Mouse (Mus musculus) liver, embryonic 13.5 days (tissue): ENCODE measurements at regions not wholly inside any gene's neighbourhood (a gene's known extent, or its start where the extent isn't known, plus 50 kb on each side); places are given as distances from the start of the nearest gene placed in this dataset.

Source experiments
- ATAC-seq: fragments of 200-750 bp; cut with Nextera tagmentation; 2 replicates; pipeline ENCODE4 v1.8.0; 2017; ENCODE audit warnings: low read depth, mild to moderate bottlenecking, moderate number of reproducible peaks, moderate library complexity
- DNase-seq: peaks from one replicate; pipeline ENCODE4 v3.0.0; 2022
- H3K27ac ChIP-seq: fragments of 300-500 bp; sonication (generic); 2 replicates; pipeline ENCODE4 v1.5.1; 2015; ENCODE audit warnings: moderate library complexity, mild to moderate bottlenecking, inconsistent platforms
- H3K27me3 ChIP-seq: fragments of 300-500 bp; sonication (generic); 2 replicates; pipeline ENCODE4 v1.6.1; 2015; ENCODE audit warnings: mild to moderate bottlenecking, inconsistent platforms
- H3K36me3 ChIP-seq: fragments of 300-500 bp; sonication (generic); 2 replicates; pipeline ENCODE4 v1.6.1; 2015; ENCODE audit warnings: mild to moderate bottlenecking, inconsistent platforms
- H3K4me1 ChIP-seq: fragments of 300-500 bp; sonication (generic); replicated peaks from 2 replicates; pipeline ENCODE4 v1.6.1; 2015; ENCODE audit warnings: inconsistent platforms
- H3K4me2 ChIP-seq: fragments of 300-500 bp; sonication (generic); 2 replicates; pipeline ENCODE4 v1.6.1; 2015; ENCODE audit warnings: inconsistent platforms, mild to moderate bottlenecking, moderate library complexity
- H3K4me3 ChIP-seq: fragments of 300-500 bp; sonication (generic); replicated peaks from 2 replicates; pipeline ENCODE4 v1.5.1; 2015; ENCODE audit warnings: mild to moderate bottlenecking, inconsistent platforms
- H3K9ac ChIP-seq: fragments of 300-500 bp; sonication (generic); 2 replicates; pipeline ENCODE4 v1.6.1; 2015; ENCODE audit warnings: mild to moderate bottlenecking, inconsistent platforms
- H3K9me3 ChIP-seq: fragments of 300-500 bp; sonication (generic); replicated peaks from 2 replicates; pipeline ENCODE4 v1.6.1; 2016; ENCODE audit warnings: inconsistent platforms
- WGBS: fragments of 180-500 bp; shearing (Covaris S2); methylation state at CpG from one replicate; pipeline ENCODE4 v1.1.7; 2015; ENCODE audit not compliant: insufficient replicate concordance; 5-methylcytosine and 5-hydroxymethylcytosine counted together

DNA sequence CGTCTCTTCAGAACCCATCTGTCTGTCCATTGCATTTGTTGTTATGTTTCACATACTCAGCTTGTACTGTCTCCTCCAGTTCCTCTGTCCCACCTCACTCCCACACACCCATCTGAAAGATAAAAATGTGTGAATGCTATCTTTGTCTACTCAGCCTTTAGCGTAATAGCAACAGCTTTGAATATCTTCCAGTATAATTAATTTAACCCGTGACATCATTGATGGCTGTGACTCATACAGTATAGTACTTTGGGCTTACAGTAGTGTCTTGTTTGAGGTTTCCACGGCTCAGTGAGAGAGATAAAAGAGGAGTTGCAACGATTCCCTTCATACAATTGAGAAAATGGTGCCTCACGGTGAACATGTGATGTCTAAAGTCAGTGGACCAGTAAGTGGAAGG lies 152.6 kb upstream of the Zfand5 start:
- Histone ChIP-seq H3K4me1 (no peaks in the 10 kb centered on the region), H3K36me3 (no peaks in the 10 kb centered on the region), H3K27me3 (no peaks in the 10 kb centered on the region), H3K27ac (no peak overlapping the region), H3K9me3 (no peaks in the 10 kb centered on the region), H3K4me2 (no peak overlapping the region), H3K4me3 (no peak overlapping the region), H3K9ac (no peak overlapping the region)
- WGBS = 68% methylated on average over 6 of the region's 6 CpGs
- DNase-seq = no peak
- ATAC-seq = no peak

DNA sequence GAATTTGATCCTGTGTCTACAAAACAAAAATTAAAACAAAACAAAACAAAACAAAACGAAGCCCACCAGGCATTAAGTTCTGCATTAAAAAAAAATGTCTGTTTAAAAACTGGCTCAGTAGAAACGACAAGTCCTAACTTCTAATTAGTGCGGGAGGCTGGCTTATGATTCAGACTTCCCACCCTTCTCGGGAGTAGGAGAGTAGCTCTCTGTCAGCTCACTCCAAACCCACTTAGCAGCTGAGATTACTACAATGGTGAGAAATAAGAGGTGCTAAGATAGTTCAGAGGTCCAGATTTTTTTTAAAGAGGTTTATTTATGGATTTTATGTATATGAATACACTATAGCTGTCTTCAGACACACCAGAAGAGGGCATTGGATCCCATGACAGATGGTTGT lies 153.3 kb upstream of the Zfand5 start:
- Histone ChIP-seq H3K4me2 (no peak overlapping the region), H3K9ac (no peak overlapping the region), H3K36me3 (no peaks in the 10 kb centered on the region), H3K4me1 (no peaks in the 10 kb centered on the region), H3K27me3 (no peaks in the 10 kb centered on the region), H3K9me3 (no peaks in the 10 kb centered on the region), H3K4me3 (no peak overlapping the region), H3K27ac (no peak overlapping the region)
- DNase-seq (no peak), ATAC-seq (no peak)
- WGBS = 69% methylated on average over 4 of the region's 4 CpGs

DNA sequence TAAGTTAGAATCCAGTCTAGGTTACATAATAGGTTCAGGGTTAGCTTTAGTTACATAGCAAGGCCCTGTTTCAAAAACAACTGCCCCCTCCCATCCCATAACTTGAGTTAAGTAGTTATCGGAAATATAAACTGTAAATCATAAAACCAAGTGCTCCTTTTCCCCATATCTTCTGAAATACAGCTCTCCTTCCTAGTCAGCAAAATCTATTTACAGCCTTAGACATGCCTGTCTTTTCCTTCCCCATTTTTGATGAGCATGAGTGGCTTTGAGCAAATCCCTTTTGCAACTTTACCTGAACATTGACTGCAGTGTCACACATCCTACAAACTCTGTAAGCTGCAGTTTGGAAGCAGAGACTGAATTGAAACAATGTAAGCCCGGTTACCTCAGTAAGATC lies 156.4 kb upstream of the Zfand5 start:
- no peak for ATAC-seq

DNA sequence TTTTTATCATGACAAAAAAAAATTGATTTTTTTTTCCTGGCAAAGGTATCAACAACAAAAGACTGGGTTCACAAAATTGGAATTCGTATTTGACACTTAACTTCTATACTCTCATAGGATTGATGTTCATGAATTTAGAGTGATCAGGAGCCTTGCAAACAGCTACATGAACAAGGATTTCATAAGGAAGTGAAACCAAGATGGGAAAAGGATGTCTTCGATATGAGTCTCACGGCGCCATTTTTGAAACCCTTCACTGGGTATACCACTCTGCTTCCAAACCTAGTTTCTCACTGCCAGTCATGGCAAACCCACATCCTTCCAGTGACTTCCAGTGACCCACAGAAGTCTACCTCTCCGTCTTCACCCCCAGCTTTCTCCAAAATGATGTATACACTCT lies 157.8 kb upstream of the Tmc1 start:
- H3K9me3 ChIP-seq = no peaks in the 10 kb centered on the region
- DNase-seq = no peak
- ATAC-seq = no peak
- 0 out of 2 replicates have a peak, but pooled peaks cover 3% of the 10 kb centered on the region for H3K4me1 ChIP-seq
- no peak overlapping the region for H3K27ac ChIP-seq
- H3K36me3 ChIP-seq = no peaks in the 10 kb centered on the region
- H3K9ac ChIP-seq = no peak overlapping the region
- no peaks in the 10 kb centered on the region for H3K27me3 ChIP-seq
- H3K4me3 ChIP-seq = no peak overlapping the region
- no peak overlapping the region for H3K4me2 ChIP-seq
- WGBS = 72% methylated on average over 5 of the region's 5 CpGs

More for the DNA sequence above, 156.4 kb upstream of the Zfand5 start:
- Histone ChIP-seq H3K27ac (no peak overlapping the region), H3K4me3 (no peak overlapping the region), H3K9ac (no peak overlapping the region), H3K9me3 (no peaks in the 10 kb centered on the region), H3K4me2 (no peak overlapping the region), H3K4me1 (no peaks in the 10 kb centered on the region), H3K36me3 (no peaks in the 10 kb centered on the region), H3K27me3 (no peaks in the 10 kb centered on the region)
- DNase-seq = no peak
- WGBS = 40% methylated on average over 2 of the region's 2 CpGs

DNA sequence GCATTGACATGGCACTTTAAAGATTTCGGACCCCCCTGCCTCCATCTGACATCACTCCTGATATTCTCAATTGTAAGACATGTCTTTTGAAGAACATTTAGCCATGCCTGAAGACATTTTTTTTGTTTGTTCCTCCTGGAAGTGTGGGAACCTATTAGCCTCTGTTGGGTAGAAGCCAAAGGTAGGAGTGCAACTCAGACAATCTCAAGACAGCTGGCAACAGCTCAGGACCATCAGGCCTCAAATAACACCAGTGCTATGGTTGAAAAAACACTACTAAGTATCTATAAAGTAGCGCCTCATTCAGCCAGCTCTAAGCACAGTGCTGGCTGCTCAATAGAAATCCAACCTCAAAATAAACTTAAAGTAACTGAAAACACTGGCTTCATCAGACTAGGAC lies 154.3 kb upstream of the Tmc1 start:
- Histone ChIP-seq H3K27ac (no peak overlapping the region), H3K4me1 (peaks cover 25% of the 10 kb centered on the region), H3K27me3 (no peaks in the 10 kb centered on the region), H3K36me3 (no peaks in the 10 kb centered on the region), H3K4me3 (no peak overlapping the region), H3K4me2 (no peak overlapping the region), H3K9ac (no peak overlapping the region), H3K9me3 (no peaks in the 10 kb centered on the region)
- 76% methylated on average over 2 of the region's 2 CpGs for WGBS
- ATAC-seq (no peak), DNase-seq (no peak)

- WGBS = 45% methylated on average over 3 of the region's 3 CpGs
- no peak overlapping the region for H3K9ac ChIP-seq
- no peaks in the 10 kb centered on the region for H3K36me3 ChIP-seq
- DNase-seq = no peak
- ATAC-seq = no peak
- H3K4me3 ChIP-seq = no peak overlapping the region
- 0 out of 2 replicates have a peak overlapping the region, but pooled peaks have one; percentile 4 for H3K4me2 ChIP-seq
- no peaks in the 10 kb centered on the region for H3K9me3 ChIP-seq
- no peaks in the 10 kb centered on the region for H3K27me3 ChIP-seq
- H3K27ac ChIP-seq = no peak overlapping the region
- H3K4me1 ChIP-seq = peaks cover 25% of the 10 kb centered on the region
Observed at GRCm38 (mm10) chr19:21107741-21108140, 153.7 kb upstream of the Tmc1 start.

GRCm38 (mm10) chr19:21107275-21107674 lies 153.3 kb upstream of the Tmc1 start:
- Histone ChIP-seq H3K4me2 (no peak overlapping the region), H3K9me3 (no peaks in the 10 kb centered on the region), H3K4me1 (peaks cover 25% of the 10 kb centered on the region), H3K27me3 (no peaks in the 10 kb centered on the region), H3K4me3 (no peak overlapping the region), H3K36me3 (no peaks in the 10 kb centered on the region), H3K27ac (no peak overlapping the region), H3K9ac (no peak overlapping the region)
- DNase-seq (no peak), ATAC-seq (no peak)
- WGBS = 63% methylated on average over 4 of the region's 4 CpGs

GRCm38 (mm10) chr19:21106766-21107165 lies 152.8 kb upstream of the Tmc1 start:
- H3K27me3 ChIP-seq = no peaks in the 10 kb centered on the region
- no peak overlapping the region for H3K4me2 ChIP-seq
- H3K9ac ChIP-seq = no peak overlapping the region
- DNase-seq (no peak), ATAC-seq (no peak)
- 74% methylated on average over 10 of the region's 10 CpGs for whole genome bisulfite sequencing
- H3K9me3 ChIP-seq = no peaks in the 10 kb centered on the region
- no peaks in the 10 kb centered on the region for H3K36me3 ChIP-seq
- H3K4me1 ChIP-seq = peaks cover 25% of the 10 kb centered on the region
- H3K27ac ChIP-seq = no peak overlapping the region
- no peak overlapping the region for H3K4me3 ChIP-seq

DNA sequence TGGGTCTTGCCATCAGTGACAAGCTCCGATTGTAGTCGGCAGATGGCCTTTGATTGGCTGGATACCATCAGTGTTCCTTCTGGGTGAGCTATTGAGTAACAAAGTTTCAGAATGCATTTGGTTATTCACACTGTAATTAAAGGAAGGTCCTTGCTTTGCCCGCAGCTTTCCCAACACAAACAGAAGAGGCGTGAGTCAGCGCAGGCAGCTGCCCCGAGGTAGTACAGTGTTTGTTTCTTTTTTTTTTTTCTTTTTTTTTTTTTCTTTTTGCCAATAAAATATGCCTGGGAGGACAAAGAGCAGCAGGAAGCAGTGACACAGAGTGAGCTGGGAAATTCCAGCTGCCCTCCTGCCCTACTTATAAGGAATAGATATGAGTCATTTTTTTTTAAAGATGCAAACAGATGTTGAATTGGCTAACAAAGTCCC lies 152.3 kb upstream of the Tmc1 start:
- Histone ChIP-seq H3K27ac (no peak overlapping the region), H3K4me3 (no peak overlapping the region)
- WGBS = 51% methylated on average over 6 of the region's 6 CpGs

GRCm38 (mm10) chr19:21105004-21105403 lies 151.0 kb upstream of the Tmc1 start:
- 0 out of 2 replicates have a peak overlapping the region, but pooled peaks have one; percentile 28 for H3K4me2 ChIP-seq
- no peak for ATAC-seq
- H3K9ac ChIP-seq = no peak overlapping the region
- no peaks in the 10 kb centered on the region for H3K36me3 ChIP-seq
- WGBS = 64% methylated on average over 6 of the region's 6 CpGs
- H3K9me3 ChIP-seq = no peaks in the 10 kb centered on the region
- H3K27me3 ChIP-seq = no peaks in the 10 kb centered on the region
- H3K27ac ChIP-seq = no peak overlapping the region
- no peak overlapping the region for H3K4me3 ChIP-seq
- no peak for DNase-seq
- peaks cover 25% of the 10 kb centered on the region for H3K4me1 ChIP-seq

More for the DNA sequence above, 152.3 kb upstream of the Tmc1 start:
- Histone ChIP-seq H3K4me2 (no peak overlapping the region), H3K4me1 (peaks cover 25% of the 10 kb centered on the region), H3K9ac (no peak overlapping the region), H3K27me3 (no peaks in the 10 kb centered on the region), H3K9me3 (no peaks in the 10 kb centered on the region), H3K36me3 (no peaks in the 10 kb centered on the region)
- ATAC-seq = no peak
- DNase-seq = no peak

- Histone ChIP-seq H3K27ac (no peak overlapping the region), H3K27me3 (no peaks in the 10 kb centered on the region), H3K36me3 (no peaks in the 10 kb centered on the region), H3K9me3 (no peaks in the 10 kb centered on the region), H3K9ac (no peak overlapping the region), H3K4me2 (0 out of 2 replicates have a peak overlapping the region, but pooled peaks have one; percentile 28), H3K4me1 (peaks cover 25% of the 10 kb centered on the region), H3K4me3 (no peak overlapping the region; the same call in 1 of the 2 replicates)
- WGBS = 24% methylated on average over 8 of the region's 8 CpGs
- DNase-seq = peak; percentile 23
- ATAC-seq = peak; percentile 85
Observed at GRCm38 (mm10) chr19:21104462-21104936, 150.5 kb upstream of the Tmc1 start.

DNA sequence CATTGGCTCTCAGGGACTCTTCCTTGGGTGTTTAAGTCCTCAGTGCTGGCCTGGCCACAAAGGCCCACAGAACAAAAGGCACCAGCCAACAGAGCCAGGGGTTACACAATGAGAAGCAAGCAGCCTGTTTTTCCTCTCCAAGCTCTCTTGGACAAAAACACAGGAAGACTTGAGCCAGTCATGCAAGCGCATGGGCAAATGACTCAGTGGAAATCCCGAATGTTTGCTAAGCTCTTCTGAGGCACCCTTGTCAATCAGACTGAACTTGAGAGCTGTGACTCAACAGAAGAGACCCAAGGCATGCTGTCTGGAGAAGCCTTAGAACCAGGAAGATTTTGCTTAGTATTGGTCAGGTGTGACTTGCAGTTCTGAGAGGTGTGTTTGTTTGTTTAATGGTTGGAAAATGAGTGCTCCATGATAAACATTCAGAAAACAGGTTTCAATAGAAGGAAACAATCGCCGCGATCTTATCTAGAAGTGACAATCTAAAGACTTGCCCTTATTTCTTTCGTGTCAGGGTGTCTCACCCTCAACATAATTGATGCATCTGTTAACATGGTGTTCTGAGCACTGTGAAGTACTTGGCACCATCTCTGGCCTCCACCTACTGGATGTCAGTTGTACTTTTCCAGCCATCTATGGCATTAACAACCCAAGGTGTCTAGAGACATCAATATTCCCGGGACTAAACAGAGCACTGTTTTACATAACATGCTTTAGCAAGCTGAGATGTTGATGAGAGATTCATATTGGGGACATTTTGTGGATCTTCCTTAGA lies 124.0 kb upstream of the Tmc1 start:
- ATAC-seq = no peak
- H3K9ac ChIP-seq = no peak overlapping the region
- H3K9me3 ChIP-seq = no peaks in the 10 kb centered on the region
- no peak overlapping the region for H3K4me2 ChIP-seq
- DNase-seq = no peak
- H3K27ac ChIP-seq = no peak overlapping the region
- H3K36me3 ChIP-seq = no peaks in the 10 kb centered on the region
- no peaks in the 10 kb centered on the region for H3K27me3 ChIP-seq
- no peaks in the 10 kb centered on the region for H3K4me1 ChIP-seq
- 50% methylated on average over 7 of the region's 7 CpGs for WGBS
- H3K4me3 ChIP-seq = no peak overlapping the region
